Mouse (Mus musculus) megakaryocyte, embryonic 14.5 days (primary cell): ENCODE data around the gene Cnr1. TPM values are rescaled to one million over a fixed set of nuclear protein-coding genes. Genes with fewer than 3 reads are reported as not detected.

ENCODE experiments used
- H3K27me3 ChIP-seq: replicated peaks from 2 replicates; pipeline ENCODE3; 2012; ENCODE audit warnings: inconsistent platforms
- H3K36me3 ChIP-seq: replicated peaks from 2 replicates; pipeline ENCODE3; 2012; ENCODE audit warnings: low read length, inconsistent platforms, mixed read lengths
- H3K4me1 ChIP-seq: 2 replicates; pipeline ENCODE4 v1.6.1; 2012; ENCODE audit warnings: inconsistent platforms
- H3K4me3 ChIP-seq: replicated peaks from 2 replicates; pipeline ENCODE3; 2012; ENCODE audit warnings: moderate library complexity, mild to moderate bottlenecking, inconsistent platforms
- H3K9me3 ChIP-seq: 2 replicates; pipeline ENCODE4 v1.6.1; 2012; ENCODE audit warnings: inconsistent platforms
- FLI1 ChIP-seq: IDR thresholded peaks from 2 replicates; pipeline ENCODE4 v1.6.1; 2012; ENCODE audit warnings: low read length, inconsistent platforms, mixed read lengths
- GATA1 ChIP-seq: IDR thresholded peaks from 3 replicates; pipeline ENCODE4 v1.6.1; 2012; ENCODE audit warnings: mixed read lengths, low read length, inconsistent platforms, borderline replicate concordance
- polyA plus RNA-seq: library from polyadenylated mRNA; stranded (reverse); fragments of >175 nt; gene quantifications from 2 replicates; pipeline ENCODE4 v1.2.3, GENCODE M21; 2012; ENCODE audit warnings: low replicate concordance; ENCODE audit not compliant: insufficient read depth

Gene Cnr1
- polyA plus RNA-seq, 1 experiment = 0.03 TPM

- Histone ChIP-seq H3K9me3 (peaks cover 5% of the 10 kb centered on the region; the same call in 1 of the 2 replicates), H3K36me3 (no peaks in the 10 kb centered on the region), H3K4me3 (no peak overlapping the region), H3K27me3 (no peaks in the 10 kb centered on the region), H3K4me1 (no peaks in the 10 kb centered on the region)
- TF ChIP-seq FLI1 = no peak
- no peak for TF ChIP-seq GATA1
Observed at GRCm38 (mm10) chr4:33970726-33971125, 46.3 kb downstream of the Cnr1 start.

- Histone ChIP-seq H3K9me3 (peaks cover 16% of the 10 kb centered on the region), H3K27me3 (no peaks in the 10 kb centered on the region), H3K36me3 (no peaks in the 10 kb centered on the region), H3K4me1 (no peaks in the 10 kb centered on the region), H3K4me3 (no peak overlapping the region)
- no peak for TF ChIP-seq GATA1
- TF ChIP-seq FLI1 = no peak
Observed at GRCm38 (mm10) chr4:33988466-33989089, 64.2 kb downstream of the Cnr1 start.

- H3K27me3 ChIP-seq = no peaks in the 10 kb centered on the region
- H3K9me3 ChIP-seq = no peaks in the 10 kb centered on the region
- TF ChIP-seq FLI1 (no peak), GATA1 (no peak)
- no peaks in the 10 kb centered on the region for H3K4me1 ChIP-seq
- no peak overlapping the region for H3K4me3 ChIP-seq
- no peaks in the 10 kb centered on the region for H3K36me3 ChIP-seq
Observed at GRCm38 (mm10) chr4:33992687-33993086, 68.3 kb downstream of the Cnr1 start.

- no peaks in the 10 kb centered on the region for H3K36me3 ChIP-seq
- TF ChIP-seq FLI1 (no peak), GATA1 (no peak)
- no peak overlapping the region for H3K4me3 ChIP-seq
Observed at GRCm38 (mm10) chr4:33996382-33996781, 72.0 kb downstream of the Cnr1 start.

More at GRCm38 (mm10) chr4:33996382-33996781, 72.0 kb downstream of the Cnr1 start:
- Histone ChIP-seq H3K4me1 (no peaks in the 10 kb centered on the region), H3K27me3 (no peaks in the 10 kb centered on the region), H3K9me3 (peaks cover 9% of the 10 kb centered on the region)

Other genes with a start within 250 kb of the Cnr1 start
- gene Spaca1, start 125.6 kb downstream of the Cnr1 start, polyA plus RNA-seq = not detected in 2 replicates